ENCODE assay signal across 7 mouse cellular contexts in the genomic region with DNA sequence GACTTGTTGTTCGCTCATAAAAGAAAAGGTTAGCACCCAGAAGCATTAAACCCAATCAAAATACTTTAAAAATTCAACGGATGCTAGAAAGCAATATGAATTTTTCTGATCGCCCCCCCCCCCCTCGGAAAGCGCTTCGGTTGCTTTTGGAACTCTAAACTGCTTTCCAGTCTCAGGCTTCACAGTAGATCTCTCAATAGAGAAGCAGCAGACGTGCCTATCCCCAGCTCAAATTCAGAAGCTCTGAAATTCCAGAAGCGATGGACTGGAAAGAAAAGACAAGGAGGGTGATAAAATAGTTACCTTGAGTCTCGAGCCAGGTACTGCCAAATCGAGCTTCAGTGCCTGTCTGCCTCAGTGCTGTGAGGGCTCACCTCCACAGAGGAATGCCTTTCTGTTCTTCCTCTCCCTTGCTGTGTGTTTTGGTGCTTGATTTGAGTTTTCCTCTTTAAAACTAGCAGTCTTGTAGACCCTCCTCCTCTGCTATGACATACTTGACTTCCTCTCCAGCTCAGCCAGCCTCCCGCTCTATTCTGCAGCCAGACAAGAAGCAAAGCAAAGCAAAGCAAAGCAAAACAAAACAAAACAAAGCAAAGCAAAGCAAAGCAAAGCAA. TPM values are rescaled to one million over a fixed set of nuclear protein-coding genes. Genes with fewer than 3 reads are reported as not detected.
A peak's percentile ranks its signal among the peaks of the same experiment; 100 is the strongest.
DNase-seq lines count a peak whose midpoint lies in the region; ATAC-seq lines count a peak whose summit lies in the region.

A gene (minus strand): TSS at position 610 of the 614 bp plus-strand sequence.

- peak; percentile 1 for DNase-seq in ZHBTc4 (ENCODE audit: low read depth, low spot score)
- peak; percentile 42 for DNase-seq in heart, adult 8-10 months (ENCODE audit: low spot score)
- DNase-seq in kidney, adult 11 months = peak; percentile 8
- DNase-seq in ovary, postnatal 14 days (ENCODE audit: low spot score) = peak; percentile 3
- no peak for DNase-seq in cerebellum, adult 9-11 months

- peak within 1 kb of the TSS; percentile 37 for H3K4me2 ChIP-seq in lung, embryonic 16.5 days (ENCODE audit: low read depth, low read length)

- no peaks in the 10 kb centered on the region for H3K9me3 ChIP-seq in lung, embryonic 16.5 days (ENCODE audit: control insufficient read depth, low read length)

- peak within 1 kb of the TSS; percentile 92 for H3K4me3 ChIP-seq in brown adipose tissue, adult 24 weeks (ENCODE audit: insufficient read depth, low read depth, low read length)
- H3K4me3 ChIP-seq in lung, embryonic 16.5 days (ENCODE audit: low read length) = peak within 1 kb of the TSS; percentile 54

- ATAC-seq in lung, embryonic 16.5 days (ENCODE audit: low read depth) = peak; percentile 85

- H3K9ac ChIP-seq in lung, embryonic 16.5 days (ENCODE audit: low read length) = peak within 1 kb of the TSS; percentile 61

- no peaks in the 10 kb centered on the region; the same call in 1 of the 2 replicates for H3K4me1 ChIP-seq in brown adipose tissue, adult 24 weeks (ENCODE audit: control insufficient read depth, insufficient read depth, insufficient read length, low read length)
- no peaks in the 10 kb centered on the region for H3K4me1 ChIP-seq in lung, embryonic 16.5 days (replicated peaks; ENCODE audit: control insufficient read depth, insufficient read depth, low read length)

- peak within 1 kb of the TSS; percentile 95 for H3K27ac ChIP-seq in brown adipose tissue, adult 24 weeks (replicated peaks; ENCODE audit: low read depth, low read length)
- peak within 1 kb of the TSS; percentile 81 for H3K27ac ChIP-seq in lung, embryonic 16.5 days (ENCODE audit: low read length)

- H3K36me3 ChIP-seq in lung, embryonic 16.5 days (ENCODE audit: control insufficient read depth, insufficient read depth, low read length) = no peaks in the 10 kb centered on the region

- H3K27me3 ChIP-seq in lung, embryonic 16.5 days (ENCODE audit: control insufficient read depth, insufficient read depth, low read depth, low read length) = no peaks in the 10 kb centered on the region

- 16% methylated on average over 11 of the region's 11 CpGs for WGBS in lung, embryonic 16.5 days

RNA-seq across cellular contexts. Expression of the gene that starts here (rescaled TPM):
- polyA plus RNA-seq in brown adipose tissue, adult 24 weeks (2012; ENCODE audit: insufficient read depth, insufficient read length, missing spikeins) = 8.6 and 9.1 TPM in 2 replicates
- 1 to 10 TPM; 5.2 to 8.5 (median 7.1) TPM for total RNA-seq in heart, adult 8-10 months (2022)
- polyA plus RNA-seq in lung, embryonic 16.5 days (2015; fragmentation: Nextera tagmentation; extraction: Ambion mirVana) = 11.3 and 11.4 TPM in 2 replicates
